Mouse (Mus musculus) E14TG2a.4 (cell line): ENCODE results near the gene Specc1.

Experiments
- CTCF ChIP-seq: conservative IDR thresholded peaks from 2 replicates; pipeline ENCODE4 v1.5.1; 2014; ENCODE audit warnings: low read length
- NANOG ChIP-seq: IDR thresholded peaks from 2 replicates; pipeline ENCODE4 v1.6.1; 2014; ENCODE audit warnings: borderline replicate concordance, low read length, mixed read lengths

DNA sequence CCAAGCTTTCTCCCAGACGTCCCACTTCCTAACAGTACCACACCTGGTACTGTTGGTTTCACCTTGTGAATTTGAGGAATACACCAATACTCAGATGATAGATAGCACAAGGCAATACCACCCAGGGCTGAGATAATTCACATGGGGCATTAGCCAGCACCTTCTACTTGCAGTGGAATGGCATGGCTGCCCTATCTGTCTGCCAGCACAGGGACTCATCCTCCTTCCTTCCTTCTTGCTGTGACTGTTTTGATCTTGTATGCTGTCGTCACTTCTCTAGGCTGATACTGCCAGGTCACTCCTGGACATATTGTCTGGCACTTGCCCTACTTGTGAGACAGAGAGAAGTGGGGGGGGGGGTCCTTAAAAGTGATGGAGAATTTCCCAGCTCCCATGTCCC lies 69.2 kb downstream of the Specc1 start:
- TF ChIP-seq CTCF (no peak), NANOG (no peak)
